Mouse (Mus musculus) liver, adult 2 months (tissue): ENCODE data around the gene Sde2.

Source experiments
- CTCF ChIP-seq: fragments of 200-500 bp; IDR thresholded peaks from 2 replicates; pipeline ENCODE4 v1.5.1; 2011; ENCODE audit warnings: low read depth, low read length, control low read depth
- POLR2A ChIP-seq: fragments of 200-500 bp; IDR thresholded peaks from 2 replicates; pipeline ENCODE4 v1.6.1; 2011; ENCODE audit warnings: low read length, control low read depth; ENCODE audit not compliant: insufficient read depth; ENCODE audit errors: extremely low read depth

GRCm38 (mm10) chr1:180917053-180917452, 66.1 kb downstream of the Sde2 start:
- TF ChIP-seq POLR2A: no peak
- no peak for TF ChIP-seq CTCF
